In the genomic region with DNA sequence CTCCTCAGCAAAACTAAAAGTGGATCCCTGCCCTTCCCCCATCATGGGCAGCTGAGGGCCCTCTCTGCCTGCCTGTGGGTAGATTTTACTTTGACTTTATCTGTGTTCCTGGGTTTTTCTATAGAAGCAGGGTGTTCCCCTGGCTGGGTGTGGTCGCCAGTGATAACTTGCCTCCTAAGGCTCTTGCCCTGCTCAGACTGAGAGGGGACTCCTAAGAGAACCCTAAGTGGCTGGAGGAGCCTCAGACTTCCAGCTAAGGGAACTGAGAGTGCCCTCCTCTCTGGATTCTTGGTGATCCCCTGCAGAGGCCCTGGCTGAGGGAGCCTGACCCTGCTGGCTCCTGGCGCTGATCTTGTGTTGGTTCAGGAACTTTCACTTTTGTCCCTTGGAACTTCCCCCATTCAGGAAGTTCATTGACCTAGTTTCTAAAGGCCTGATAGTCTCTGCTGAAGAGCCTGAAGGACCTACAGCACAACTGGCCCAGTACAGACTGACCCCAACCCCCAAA, we compare ENCODE assay signal across 9 mouse cellular contexts. TPM values are rescaled to one million over a fixed set of nuclear protein-coding genes. Genes with fewer than 3 reads are reported as not detected.
DNase-seq lines count a peak whose midpoint lies in the region; ATAC-seq and TF ChIP-seq lines count a peak whose summit lies in the region.
"Had no signal": no experiment of that assay in that cellular context is flagged by ENCODE, and none has a peak within 500 bp of the region (broad histone marks: within the 10 kb centered on the region; RNA-seq: fewer than 3 reads in every experiment).

No protein-coding gene starts in this region.

- H3K4me2 ChIP-seq in heart, embryonic 14.5 days (ENCODE audit: low read length) = peak overlapping the region; percentile 30
- no peak overlapping the region; the same call in 1 of the 2 replicates for H3K4me2 ChIP-seq in lung, embryonic 14.5 days

- TF ChIP-seq CTCF in thymus, adult 2 months (IDR thresholded peaks at IDR 0.05; ENCODE audit: borderline replicate concordance, control insufficient read depth, extremely low read depth, insufficient read depth, low read length, poor library complexity) = no peak
- TF ChIP-seq CTCF in lung, embryonic 14.5 days (IDR thresholded peaks at IDR 0.05; ENCODE audit: low read depth) = no peak

- ATAC-seq in heart, embryonic 14.5 days (ENCODE audit: insufficient number of reproducible peaks, insufficient read depth, low FRiP score, low read depth) = no peak
- no peak for ATAC-seq in lung, embryonic 14.5 days (ENCODE audit: insufficient read depth)

- 38% methylated on average over 2 of the region's 2 CpGs for WGBS in thymus, adult 2 months
- WGBS in heart, embryonic 14.5 days = 16% methylated on average over 2 of the region's 2 CpGs
- WGBS in lung, embryonic 14.5 days = 38% methylated on average over 2 of the region's 2 CpGs

- TF ChIP-seq POLR2A in thymus, adult 2 months (IDR thresholded peaks at IDR 0.05; ENCODE audit: control insufficient read depth, extremely low read depth, insufficient read depth, low read length, poor library complexity) = no peak

- H3K9ac ChIP-seq in heart, embryonic 14.5 days (ENCODE audit: low read length) = peak overlapping the region; percentile 40; the same call in 1 of the 2 replicates
- H3K9ac ChIP-seq in lung, embryonic 14.5 days = no peak overlapping the region

- no peak overlapping the region for H3K4me3 ChIP-seq in thymus, adult 2 months (ENCODE audit: control insufficient read depth, insufficient read depth, low read length)
- H3K4me3 ChIP-seq in heart, embryonic 14.5 days (ENCODE audit: control insufficient read depth in 1 of 2, insufficient read depth in 1 of 2, low read depth in 1 of 2, low read length in 2 of 2) = no peak overlapping the region
- no peak overlapping the region for H3K4me3 ChIP-seq in lung, embryonic 14.5 days (ENCODE audit: low read depth, low read length)

- no peaks in the 10 kb centered on the region for H3K36me3 ChIP-seq in thymus, adult 2 months (ENCODE audit: control insufficient read depth, insufficient read depth, low read length)
- H3K36me3 ChIP-seq in heart, embryonic 14.5 days (ENCODE audit: control insufficient read depth, insufficient read depth, low read length) = 0 out of 2 replicates have a peak, but pooled peaks cover 2% of the 10 kb centered on the region
- H3K36me3 ChIP-seq in lung, embryonic 14.5 days (ENCODE audit: insufficient read depth) = no peaks in the 10 kb centered on the region

- no peak overlapping the region for H3K27ac ChIP-seq in thymus, adult 2 months (ENCODE audit: control insufficient read depth, insufficient read depth, low read length)
- H3K27ac ChIP-seq in heart, embryonic 14.5 days (replicated peaks in 1 of 2; ENCODE audit: control insufficient read depth in 1 of 2, insufficient read depth in 1 of 2, low read depth in 2 of 2, low read length in 2 of 2) = peak overlapping the region in 1 of 2 experiments; percentile 48; a peak in 2 of 4 replicates
- H3K27ac ChIP-seq in lung, embryonic 14.5 days (ENCODE audit: low read depth) = peak overlapping the region; percentile 21; the same call in 1 of the 2 replicates

- H3K9me3 ChIP-seq in heart, embryonic 14.5 days (ENCODE audit: control insufficient read depth, low read length) = no peaks in the 10 kb centered on the region
- H3K9me3 ChIP-seq in lung, embryonic 14.5 days (ENCODE audit: low read depth, low read length) = no peaks in the 10 kb centered on the region

- peak; percentile 37 for DNase-seq in thymus, postnatal 14 days
- no peak for DNase-seq in thymus, adult 2 months
- DNase-seq in lung, embryonic 14.5 days = no peak
- DNase-seq in B cell, adult 2 months = no peak
- no peak for DNase-seq in urinary bladder, postnatal 4 days (ENCODE audit: low spot score in 2 of 2)
- no peak for DNase-seq in ovary, postnatal 14 days (ENCODE audit: low spot score)
- DNase-seq in cerebellum, adult 18-20 months = no peak

- no peaks in the 10 kb centered on the region for H3K27me3 ChIP-seq in thymus, adult 2 months (ENCODE audit: control insufficient read depth, insufficient read depth, low read length)
- H3K27me3 ChIP-seq in heart, embryonic 14.5 days (ENCODE audit: control insufficient read depth, insufficient read depth, low read length) = no peaks in the 10 kb centered on the region
- no peaks in the 10 kb centered on the region for H3K27me3 ChIP-seq in lung, embryonic 14.5 days (ENCODE audit: insufficient read depth, low read length)

- peaks cover 36% of the 10 kb centered on the region for H3K4me1 ChIP-seq in thymus, adult 2 months (replicated peaks; ENCODE audit: control insufficient read depth, insufficient read depth, low read length)
- H3K4me1 ChIP-seq in heart, embryonic 14.5 days (ENCODE audit: control insufficient read depth in 2 of 2, insufficient read depth in 2 of 2, low read length in 2 of 2) = peaks cover 24 to 39% of the 10 kb centered on the region in 2 experiments
- peaks cover 18% of the 10 kb centered on the region; the same call in 1 of the 2 replicates for H3K4me1 ChIP-seq in lung, embryonic 14.5 days (ENCODE audit: insufficient read depth)

RNA-seq across cellular contexts. Expression of a gene that starts 7.2 kb away (rescaled TPM):
- polyA plus RNA-seq in thymus, adult 2 months (2012; rRNA removed) = 20.6 and 23.4 TPM in 2 replicates
- 53.1 and 55.4 TPM in 2 replicates for polyA plus RNA-seq in heart, embryonic 14.5 days (2014; fragmentation: Nextera tagmentation; extraction: Ambion mirVana)
- polyA plus RNA-seq in lung, embryonic 14.5 days (2014; fragmentation: Nextera tagmentation; extraction: Ambion mirVana) = 77.4 and 82.8 TPM in 2 replicates

RNA-seq across cellular contexts. Expression of a gene that starts 18.9 kb away (rescaled TPM):
- polyA plus RNA-seq in thymus, adult 2 months (2012; rRNA removed) = 0.11 and 0.32 TPM in 2 replicates
- not detected in 2 replicates for polyA plus RNA-seq in heart, embryonic 14.5 days (2014; fragmentation: Nextera tagmentation; extraction: Ambion mirVana)
- polyA plus RNA-seq in lung, embryonic 14.5 days (2014; fragmentation: Nextera tagmentation; extraction: Ambion mirVana) = not detected in 2 replicates
- polyA plus RNA-seq: intestine, embryonic 14.5 days had no signal

RNA-seq across cellular contexts. Expression of a gene that starts 39.9 kb away (rescaled TPM):
- polyA plus RNA-seq in thymus, adult 2 months (2012; rRNA removed) = 184 and 193 TPM in 2 replicates
- 144 and 154 TPM in 2 replicates for polyA plus RNA-seq in heart, embryonic 14.5 days (2014; fragmentation: Nextera tagmentation; extraction: Ambion mirVana)
- 227 and 237 TPM in 2 replicates for polyA plus RNA-seq in lung, embryonic 14.5 days (2014; fragmentation: Nextera tagmentation; extraction: Ambion mirVana)
